9 mouse cellular contexts compared by ENCODE assay signal in genomic region chr8:90348926-90349683, GRCm38 (mm10). TPM values are rescaled to one million over a fixed set of nuclear protein-coding genes. Genes with fewer than 3 reads are reported as not detected.
DNase-seq lines count a peak whose midpoint lies in the region; ATAC-seq lines count a peak whose summit lies in the region.
"Had no signal": no experiment of that assay in that cellular context is flagged by ENCODE, and none has a peak within 500 bp of the region (broad histone marks: within the 10 kb centered on the region; RNA-seq: fewer than 3 reads in every experiment).

No protein-coding gene starts in this region.

- peak overlapping the region; percentile 76 for H3K4me2 ChIP-seq in embryonic facial prominence, embryonic 12.5 days (replicated peaks)
- peak overlapping the region; percentile 94 for H3K4me2 ChIP-seq in intestine, embryonic 16.5 days (ENCODE audit: low read depth, low read length)
- peak overlapping the region; percentile 70 for H3K4me2 ChIP-seq in neural tube, embryonic 12.5 days (replicated peaks)

- H3K27me3 ChIP-seq in embryonic facial prominence, embryonic 12.5 days: peaks cover 6% of the 10 kb centered on the region; the same call in 1 of the 2 replicates
- no peaks in the 10 kb centered on the region for H3K27me3 ChIP-seq in intestine, embryonic 16.5 days (replicated peaks; ENCODE audit: control insufficient read depth, insufficient read depth, low read length)
- H3K27me3 ChIP-seq in neural tube, embryonic 12.5 days (replicated peaks): no peaks in the 10 kb centered on the region

- no peak for ATAC-seq in embryonic facial prominence, embryonic 12.5 days (ENCODE audit: insufficient number of reproducible peaks, insufficient read depth, low FRiP score, low TSS enrichment)
- ATAC-seq in intestine, embryonic 16.5 days: no peak
- no peak for ATAC-seq in neural tube, embryonic 12.5 days (ENCODE audit: low FRiP score, low read depth)

- no peaks in the 10 kb centered on the region for H3K9me3 ChIP-seq in embryonic facial prominence, embryonic 12.5 days
- H3K9me3 ChIP-seq in intestine, embryonic 16.5 days (ENCODE audit: control insufficient read depth, low read length): no peaks in the 10 kb centered on the region
- H3K9me3 ChIP-seq in neural tube, embryonic 12.5 days: no peaks in the 10 kb centered on the region

- WGBS in embryonic facial prominence, embryonic 12.5 days: 22% methylated on average over 11 of the region's 11 CpGs
- WGBS in intestine, embryonic 16.5 days: 38% methylated on average over 11 of the region's 11 CpGs
- WGBS in neural tube, embryonic 12.5 days: 10% methylated on average over 11 of the region's 11 CpGs

- intact Hi-C loops in gastrocnemius, postnatal 14 days (cut with DNase I; ENCODE audit: low total_unique reads): no loop called here

- DNase-seq in kidney, adult 11 months: peak; percentile 6
- no peak for DNase-seq in kidney, postnatal 14 days
- DNase-seq in T-cell, adult 2 months (ENCODE audit: low spot score): no peak
- no peak for DNase-seq in adrenal gland, postnatal 10 days
- no peak for DNase-seq in gastrocnemius, postnatal 14 days

- H3K36me3 ChIP-seq in embryonic facial prominence, embryonic 12.5 days: no peaks in the 10 kb centered on the region
- H3K36me3 ChIP-seq in intestine, embryonic 16.5 days (ENCODE audit: control insufficient read depth, insufficient read depth, low read length): no peaks in the 10 kb centered on the region
- no peaks in the 10 kb centered on the region for H3K36me3 ChIP-seq in neural tube, embryonic 12.5 days

- peak overlapping the region; percentile 72 for H3K4me3 ChIP-seq in embryonic facial prominence, embryonic 12.5 days
- H3K4me3 ChIP-seq in intestine, embryonic 16.5 days (ENCODE audit: low read length): peak overlapping the region; percentile 73; the same call in 1 of the 2 replicates
- H3K4me3 ChIP-seq in neural tube, embryonic 12.5 days: peak overlapping the region; percentile 91

- H3K4me1 ChIP-seq in embryonic facial prominence, embryonic 12.5 days: peaks cover 13% of the 10 kb centered on the region; the same call in 1 of the 2 replicates
- H3K4me1 ChIP-seq in intestine, embryonic 16.5 days (ENCODE audit: control insufficient read depth, insufficient read depth, low read length): peaks cover 9% of the 10 kb centered on the region
- H3K4me1 ChIP-seq in neural tube, embryonic 12.5 days: peaks cover 25% of the 10 kb centered on the region; the same call in 1 of the 2 replicates

- H3K9ac ChIP-seq in embryonic facial prominence, embryonic 12.5 days: no peak overlapping the region; the same call in 1 of the 2 replicates
- peak overlapping the region; percentile 83; the same call in 1 of the 2 replicates for H3K9ac ChIP-seq in intestine, embryonic 16.5 days (ENCODE audit: low read depth, low read length)
- H3K9ac ChIP-seq in neural tube, embryonic 12.5 days: peak overlapping the region; percentile 100

- peak overlapping the region; percentile 73 for H3K27ac ChIP-seq in embryonic facial prominence, embryonic 12.5 days
- H3K27ac ChIP-seq in intestine, embryonic 16.5 days (ENCODE audit: low read length): peak overlapping the region; percentile 61
- H3K27ac ChIP-seq in neural tube, embryonic 12.5 days: peak overlapping the region; percentile 96

RNA-seq across cellular contexts. Expression of gene Tox3, which starts 1.0 kb away (rescaled TPM):
- polyA plus RNA-seq in embryonic facial prominence, embryonic 12.5 days (2016; fragmentation: Nextera tagmentation; extraction: Ambion mirVana): 13.8 and 18.3 TPM in 2 replicates
- 1.8 and 2.0 TPM in 2 replicates for polyA plus RNA-seq in intestine, embryonic 16.5 days (2015; fragmentation: Nextera tagmentation; extraction: Ambion mirVana)
- 52.4 and 55.7 TPM in 2 replicates for polyA plus RNA-seq in neural tube, embryonic 12.5 days (2016; fragmentation: Nextera tagmentation; extraction: Ambion mirVana)
- 1 to 10 TPM; 3.9 to 5.1 TPM for total RNA-seq in adrenal gland, postnatal 10 days (2021)
- under 1 TPM; 0.33 to 0.40 TPM for total RNA-seq in gastrocnemius, postnatal 14 days (2021)
- total RNA-seq: MEL had no signal
